Mouse (Mus musculus) ES-Bruce4 (cell line): ENCODE measurements around the gene Afmid. TPM values are rescaled to one million over a fixed set of nuclear protein-coding genes. Genes with fewer than 3 reads are reported as not detected.

Experiments
- H3K27ac ChIP-seq: 2 replicates; pipeline ENCODE4 v1.5.1; 2012; ENCODE audit warnings: low read length, inconsistent platforms; ENCODE audit not compliant: insufficient read depth
- H3K27me3 ChIP-seq: 2 replicates; pipeline ENCODE4 v1.6.1; 2012; ENCODE audit warnings: mild to moderate bottlenecking, low read length, inconsistent platforms; ENCODE audit not compliant: control insufficient read depth, poor library complexity, insufficient read depth, severe bottlenecking
- H3K36me3 ChIP-seq: 2 replicates; pipeline ENCODE4 v1.6.1; 2012; ENCODE audit warnings: inconsistent platforms, mild to moderate bottlenecking, low read length, moderate library complexity; ENCODE audit not compliant: control insufficient read depth, poor library complexity, insufficient read depth, severe bottlenecking
- H3K4me1 ChIP-seq: one replicate; pipeline ENCODE4 v1.8.1; 2011; ENCODE audit warnings: low read length; ENCODE audit not compliant: control insufficient read depth, insufficient read depth
- H3K4me3 ChIP-seq: 2 replicates; pipeline ENCODE4 v1.5.1; 2011; ENCODE audit warnings: low read depth, mild to moderate bottlenecking, low read length
- H3K9ac ChIP-seq: 2 replicates; pipeline ENCODE4 v1.6.1; 2012; ENCODE audit warnings: low read depth, mild to moderate bottlenecking, inconsistent platforms; ENCODE audit not compliant: poor library complexity, severe bottlenecking
- H3K9me3 ChIP-seq: replicated peaks from 2 replicates; pipeline ENCODE4 v1.6.1; 2012; ENCODE audit warnings: mild to moderate bottlenecking, low read length, inconsistent platforms; ENCODE audit not compliant: control insufficient read depth, poor library complexity, insufficient read depth, severe bottlenecking
- CTCF ChIP-seq: IDR thresholded peaks from one replicate; pipeline ENCODE4 v1.8.1; 2011; ENCODE audit warnings: low read depth, low read length
- EP300 ChIP-seq: IDR thresholded peaks from 2 replicates; pipeline ENCODE4 v1.6.1; 2011; ENCODE audit warnings: low read depth, low read length; ENCODE audit not compliant: insufficient read depth
- POLR2A ChIP-seq: IDR thresholded peaks from one replicate; pipeline ENCODE4 v1.8.1; 2011; ENCODE audit warnings: low read length; ENCODE audit not compliant: insufficient read depth
- polyA plus RNA-seq: library from polyadenylated mRNA; stranded (reverse); fragments of >200 nt; gene quantifications from 2 replicates; pipeline ENCODE4 v1.2.4, GENCODE M21; 2011; ENCODE audit warnings: low read depth; ENCODE audit not compliant: missing spikeins, insufficient read depth, insufficient read length

Afmid gene
- polyA plus RNA-seq, 1 experiment = 3.6 TPM

DNA sequence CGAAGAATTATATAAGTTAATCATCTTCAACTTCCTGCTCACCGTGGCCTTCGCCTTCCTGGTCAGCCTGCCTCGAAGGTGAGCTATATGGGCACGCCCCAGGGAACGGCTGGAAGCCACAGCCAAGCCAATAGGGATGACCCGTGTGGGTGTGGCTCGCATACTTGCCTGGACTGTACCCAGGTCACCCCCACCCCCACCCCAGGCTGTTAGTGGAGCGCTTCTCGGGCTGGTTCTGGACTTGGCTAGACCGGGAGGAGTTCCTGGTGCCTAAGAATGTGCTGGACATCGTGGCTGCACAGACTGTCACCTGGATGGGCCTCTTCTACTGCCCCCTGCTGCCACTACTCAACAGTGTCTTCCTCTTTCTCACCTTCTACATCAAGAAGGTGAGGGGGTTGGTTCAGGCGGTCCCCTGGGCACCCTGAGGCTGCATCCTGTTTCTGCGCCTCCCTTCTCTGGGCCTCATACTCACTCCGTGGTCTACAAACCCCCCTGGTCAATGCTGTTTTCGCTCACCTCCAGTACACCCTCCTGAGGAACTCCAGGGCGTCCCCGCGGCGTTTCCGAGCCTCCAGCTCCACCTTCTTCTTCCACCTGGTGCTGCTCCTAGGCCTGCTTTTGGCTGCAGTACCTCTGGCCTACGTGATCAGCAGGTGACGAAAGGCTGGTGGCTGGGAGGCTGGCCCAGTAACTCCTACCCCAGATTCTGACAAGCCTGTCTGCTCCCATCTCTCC, 34.9 kb upstream of the Afmid start:
- Histone ChIP-seq H3K36me3 (no peaks in the 10 kb centered on the region), H3K27me3 (no peaks in the 10 kb centered on the region), H3K9ac (0 out of 2 replicates have a peak overlapping the region, but pooled peaks have one; percentile 5), H3K4me1 (peaks cover 3% of the 10 kb centered on the region), H3K4me3 (peak overlapping the region; percentile 1), H3K9me3 (no peaks in the 10 kb centered on the region), H3K27ac (no peak overlapping the region)
- TF ChIP-seq CTCF = peak; percentile 62
- no peak for TF ChIP-seq POLR2A
- no peak for TF ChIP-seq EP300

DNA sequence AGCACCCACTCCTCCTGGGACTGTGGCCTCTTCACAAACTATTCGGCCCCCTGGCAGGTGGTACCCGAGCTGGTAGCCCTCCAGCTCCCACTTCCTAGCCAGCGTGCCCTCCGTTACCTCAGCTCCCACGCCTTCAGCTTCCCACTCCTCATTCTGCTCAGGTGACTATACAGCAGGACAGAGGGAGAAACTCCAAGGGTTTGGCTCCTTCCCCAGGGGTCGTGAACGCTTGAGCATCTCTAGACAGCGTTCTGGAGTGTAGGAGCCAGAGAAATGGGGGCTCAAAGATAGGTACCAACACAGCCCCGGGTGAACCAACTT, 34.3 kb upstream of the Afmid start:
- no peak for TF ChIP-seq CTCF
- TF ChIP-seq EP300 = no peak
- TF ChIP-seq POLR2A = no peak
- H3K4me1 ChIP-seq = peaks cover 3% of the 10 kb centered on the region
- no peak overlapping the region for H3K27ac ChIP-seq
- H3K9ac ChIP-seq = 0 out of 2 replicates have a peak overlapping the region, but pooled peaks have one; percentile 5
- H3K27me3 ChIP-seq = no peaks in the 10 kb centered on the region
- H3K9me3 ChIP-seq = no peaks in the 10 kb centered on the region
- H3K4me3 ChIP-seq = no peak overlapping the region
- H3K36me3 ChIP-seq = no peaks in the 10 kb centered on the region

DNA sequence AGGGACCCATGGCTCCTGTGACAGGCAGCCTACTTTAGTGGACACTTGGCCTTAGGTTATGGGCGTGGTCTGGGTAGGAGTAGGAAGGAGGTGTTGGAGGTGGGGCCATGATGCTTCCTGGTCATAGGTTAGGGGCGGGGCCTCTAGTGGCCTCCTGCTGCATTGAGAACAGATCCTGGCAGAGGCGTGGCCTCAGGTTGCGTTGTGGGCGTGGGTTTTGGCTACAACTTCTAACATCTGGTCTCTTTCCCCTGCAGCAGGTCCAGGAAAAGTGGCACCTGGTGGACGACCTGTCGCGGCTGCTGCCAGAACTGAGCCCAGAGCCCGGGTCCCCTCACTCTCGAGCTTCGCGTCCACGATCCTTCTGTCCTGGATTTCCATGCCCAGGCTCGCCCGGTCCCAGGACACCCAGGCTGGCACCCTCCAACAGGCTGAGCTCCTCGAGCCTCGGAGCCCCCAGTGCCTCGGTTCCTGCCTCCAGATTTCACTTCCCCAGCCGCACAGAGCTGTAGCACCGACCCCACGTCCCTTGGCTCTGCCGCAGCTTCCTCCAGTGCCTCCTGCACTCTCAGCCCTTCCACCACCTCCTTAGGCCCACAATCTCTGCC, 33.3 kb upstream of the Afmid start:
- H3K9ac ChIP-seq = peak overlapping the region; percentile 11
- TF ChIP-seq EP300 (peak; percentile 42; the same call in 1 of the 2 replicates), POLR2A (no peak)
- H3K4me3 ChIP-seq = peak overlapping the region; percentile 34
- no peaks in the 10 kb centered on the region for H3K36me3 ChIP-seq
- H3K27me3 ChIP-seq = no peaks in the 10 kb centered on the region
- H3K4me1 ChIP-seq = peaks cover 3% of the 10 kb centered on the region
- H3K9me3 ChIP-seq = no peaks in the 10 kb centered on the region
- H3K27ac ChIP-seq = no peak overlapping the region

DNA sequence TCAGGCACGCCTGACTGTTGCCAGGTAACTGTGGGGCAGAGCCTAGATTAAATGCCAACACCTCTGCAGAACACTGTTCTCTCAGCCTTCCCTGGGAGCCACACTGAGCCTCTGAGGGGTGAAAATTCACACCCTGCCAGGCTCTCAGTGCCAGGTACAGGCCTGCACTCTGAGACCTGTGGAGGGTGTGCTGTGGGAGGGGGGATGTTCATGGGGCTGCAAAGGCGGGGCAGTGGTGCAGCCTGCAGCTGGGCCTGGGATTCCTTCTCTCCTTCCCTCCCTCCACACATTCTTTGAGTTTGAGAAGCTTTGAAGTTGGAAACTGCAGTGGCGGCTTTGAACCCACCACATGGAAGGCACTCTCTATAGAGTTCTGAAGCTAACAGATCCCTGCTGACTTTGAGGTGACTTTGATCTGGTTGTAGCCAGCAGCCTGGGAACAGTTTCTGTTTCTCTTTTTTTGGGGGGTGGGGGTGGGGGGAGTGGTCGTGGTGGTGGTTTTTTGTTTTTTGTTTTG, 31.6 kb upstream of the Afmid start:
- H3K27ac ChIP-seq = no peak overlapping the region
- no peak overlapping the region for H3K9ac ChIP-seq
- no peaks in the 10 kb centered on the region for H3K36me3 ChIP-seq
- H3K9me3 ChIP-seq = no peaks in the 10 kb centered on the region
- H3K27me3 ChIP-seq = no peaks in the 10 kb centered on the region
- no peak overlapping the region for H3K4me3 ChIP-seq
- TF ChIP-seq CTCF = no peak
- no peak for TF ChIP-seq EP300
- no peak for TF ChIP-seq POLR2A
- H3K4me1 ChIP-seq = peaks cover 3% of the 10 kb centered on the region

DNA sequence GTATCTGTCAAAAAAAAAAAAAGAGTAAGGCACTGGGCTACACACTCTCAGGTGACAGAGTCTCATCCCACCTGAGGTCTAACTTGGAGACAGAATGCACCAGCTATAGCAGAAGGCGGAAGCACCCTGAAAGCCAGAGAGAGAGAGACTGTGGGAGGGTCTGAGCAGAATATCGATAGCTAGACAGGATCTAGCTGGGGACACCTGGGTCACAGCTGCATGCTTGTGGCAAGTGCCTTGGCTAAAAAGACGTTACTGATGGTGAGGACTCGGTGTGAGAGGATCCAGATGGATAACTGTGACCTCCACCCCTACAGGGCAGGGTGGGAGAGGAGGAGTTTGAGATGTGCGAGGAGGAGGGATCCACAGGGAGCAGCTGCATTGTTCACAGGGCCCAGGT, 28.8 kb upstream of the Afmid start:
- Histone ChIP-seq H3K9ac (no peak overlapping the region), H3K4me3 (no peak overlapping the region), H3K27ac (no peak overlapping the region), H3K9me3 (no peaks in the 10 kb centered on the region), H3K27me3 (no peaks in the 10 kb centered on the region), H3K4me1 (peaks cover 1% of the 10 kb centered on the region), H3K36me3 (no peaks in the 10 kb centered on the region)
- no peak for TF ChIP-seq EP300
- no peak for TF ChIP-seq CTCF
- TF ChIP-seq POLR2A = no peak

DNA sequence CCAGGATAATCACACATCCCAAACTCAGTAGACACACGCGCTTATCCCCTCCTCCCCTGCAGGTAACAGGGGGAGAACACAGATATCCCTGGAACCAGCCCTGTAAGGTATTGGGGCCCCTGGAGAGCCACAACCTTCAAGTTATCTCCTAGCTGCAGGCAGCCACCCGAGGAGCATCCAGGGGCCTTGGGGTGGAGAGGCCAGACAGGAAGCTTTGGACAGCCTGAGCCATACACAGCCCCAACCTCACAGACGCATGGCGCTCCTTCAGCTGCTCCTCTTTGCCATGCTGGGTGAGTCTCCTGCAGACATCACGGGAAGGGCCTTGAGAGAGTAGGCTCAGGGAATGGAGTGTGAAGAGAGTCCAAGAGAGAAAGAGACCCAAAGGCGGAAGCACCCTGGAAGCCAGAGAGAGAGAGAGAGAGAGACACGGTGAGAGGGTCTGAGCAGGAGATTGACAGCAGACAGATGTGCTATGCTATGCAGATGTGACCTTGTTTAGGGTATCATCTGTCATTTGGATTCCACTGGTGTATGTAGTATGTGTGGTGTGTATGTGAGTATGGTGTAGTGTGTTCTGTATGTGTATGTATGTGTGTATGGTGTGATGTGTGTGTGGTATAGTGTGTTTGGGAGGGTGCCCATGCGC, 28.1 kb upstream of the Afmid start, which contains the start of gene 6030468B19Rik:
Gene 6030468B19Rik, plus strand, starts transcription at position 150 of the 649 bp plus-strand sequence.
- Histone ChIP-seq H3K36me3 (no peaks in the 10 kb centered on the region), H3K4me1 (no peaks in the 10 kb centered on the region), H3K9ac (no peak within 1 kb of the TSS), H3K27ac (no peak within 1 kb of the TSS), H3K9me3 (no peaks in the 10 kb centered on the region), H3K4me3 (no peak within 1 kb of the TSS), H3K27me3 (no peaks in the 10 kb centered on the region)
- no peak for TF ChIP-seq CTCF
- TF ChIP-seq EP300 = no peak
- no peak for TF ChIP-seq POLR2A
